Mouse (Mus musculus) central nervous system, embryonic 18 days (tissue): ENCODE results near the gene Gm5737. TPM values are rescaled to one million over a fixed set of nuclear protein-coding genes. Genes with fewer than 3 reads are reported as not detected.

Experiments used
- polyA plus RNA-seq: library from polyadenylated mRNA; depleted of rRNA; stranded (reverse); fragments of >200 nt; gene quantifications from 2 replicates; pipeline ENCODE4 v1.2.3, GENCODE M21; 2012; rRNA removed

The Gm5737 gene
- polyA plus RNA-seq: 0.16 and 0.21 TPM in 2 replicates

DNA sequence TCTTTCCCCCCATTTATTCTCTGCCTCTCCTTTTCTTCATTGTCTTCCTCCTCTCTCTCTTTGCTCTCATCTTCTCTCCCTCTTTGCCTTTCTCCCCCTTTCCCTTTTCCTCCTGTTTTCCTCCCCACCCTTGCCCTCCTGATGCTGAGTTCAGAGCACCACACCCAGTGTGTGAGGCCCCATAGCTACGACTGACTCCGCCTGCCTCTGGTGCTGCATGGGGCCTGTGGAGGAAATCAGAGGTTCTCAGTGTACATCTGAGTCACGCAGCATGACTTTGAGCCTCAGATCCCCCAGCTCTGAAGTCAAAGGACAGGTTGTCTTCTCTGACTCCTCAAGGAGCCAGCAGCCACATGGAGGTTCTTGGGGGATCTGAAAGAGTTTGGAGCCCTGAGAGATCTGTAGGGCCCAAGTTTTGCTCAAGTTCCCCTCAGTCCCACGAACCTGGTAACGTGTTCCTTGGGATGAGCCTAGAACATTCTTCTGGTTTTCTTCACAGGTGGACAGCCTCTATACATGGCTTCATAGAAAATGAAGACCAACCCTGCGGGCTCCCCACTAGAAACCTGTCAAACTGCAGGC is at the start of gene Gm5737:
Gene Gm5737, plus strand, starts transcription at position 532 of the 582 bp plus-strand sequence.

DNA sequence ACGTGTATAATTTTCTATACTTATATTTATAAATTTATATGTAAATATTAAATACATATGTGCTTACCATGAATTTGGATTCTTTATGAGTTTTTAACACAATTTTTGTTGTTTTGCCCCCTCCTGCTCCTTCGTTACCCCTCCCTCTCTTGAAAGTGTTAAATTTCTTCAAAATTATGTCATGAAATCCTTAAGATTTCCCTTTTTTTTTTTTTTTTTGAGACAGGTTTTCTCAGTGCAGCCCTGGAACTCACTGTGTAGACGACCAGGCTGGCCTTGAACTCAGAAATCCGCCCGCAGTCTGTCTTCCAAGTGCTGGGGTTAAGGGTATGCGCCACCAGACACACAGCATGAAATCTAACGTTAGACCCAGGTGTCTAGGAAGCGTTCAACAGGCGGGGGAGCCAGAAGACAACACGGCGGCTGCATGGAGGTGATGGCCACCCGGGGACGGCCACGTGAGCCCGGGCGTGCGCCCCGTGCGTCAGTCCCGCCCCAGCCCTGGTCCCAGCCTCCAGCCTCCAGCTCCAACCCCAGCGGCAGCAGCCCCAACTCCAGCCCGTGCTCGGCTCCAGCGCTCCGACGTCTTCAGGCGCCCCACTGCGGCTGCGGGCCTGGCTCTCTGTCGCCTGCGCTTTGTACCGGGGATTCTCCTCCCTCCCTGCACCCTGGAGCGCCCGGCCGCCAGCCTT is 30.3 kb downstream of the Gm5737 start, which contains the start of gene Eef2k:
Gene Eef2k, plus strand, starts transcription at position 487 of the 692 bp plus-strand sequence.

Other genes starting within 250 kb of the Gm5737 start
- 212 and 243 TPM in 2 replicates for gene Uqcrc2, start 177.2 kb upstream of the Gm5737 start, polyA plus RNA-seq
- gene Pdzd9, start 142.0 kb upstream of the Gm5737 start, polyA plus RNA-seq: 0.17 and 0.25 TPM in 2 replicates
- gene Mosmo, start 134.7 kb upstream of the Gm5737 start, polyA plus RNA-seq: 24.1 and 25.7 TPM in 2 replicates
- 3.0 and 4.5 TPM in 2 replicates for gene Vwa3a, start 73.0 kb upstream of the Gm5737 start, polyA plus RNA-seq
- 40.9 and 46.2 TPM in 2 replicates for gene Eef2k, start 30.5 kb downstream of the Gm5737 start, polyA plus RNA-seq
- gene Polr3e, start 105.4 kb downstream of the Gm5737 start, polyA plus RNA-seq: 27.0 and 30.9 TPM in 2 replicates
- gene Cdr2, start 169.9 kb downstream of the Gm5737 start, polyA plus RNA-seq: 22.4 and 28.2 TPM in 2 replicates
- 0.12 and 0.13 TPM in 2 replicates for gene Mfsd13b, start 170.1 kb downstream of the Gm5737 start, polyA plus RNA-seq
- gene Mettl9, start 222.1 kb downstream of the Gm5737 start, polyA plus RNA-seq: 107 and 108 TPM in 2 replicates